Mouse (Mus musculus): ENCODE measurements around the gene Wdpcp.

DNA sequence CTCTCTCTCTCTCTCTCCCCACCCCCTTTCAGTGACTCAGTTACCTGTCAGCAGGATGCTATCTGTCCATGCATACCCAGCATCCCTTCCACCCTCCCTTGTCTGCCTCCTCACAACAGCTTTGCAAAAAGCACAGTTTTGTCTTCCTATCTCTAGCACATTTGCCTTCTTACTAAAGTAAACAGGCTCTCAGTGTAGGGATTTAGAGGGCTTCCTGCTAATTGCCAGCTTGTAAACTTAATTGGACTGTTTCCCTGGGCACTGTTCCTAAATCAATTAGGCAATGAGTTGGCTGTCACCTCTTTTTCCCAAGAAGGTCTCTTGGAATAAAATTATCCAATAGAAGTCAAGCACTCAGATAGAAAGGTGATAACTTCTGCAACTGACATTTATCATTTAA is 141.5 kb downstream of the Wdpcp start:
- TF ChIP-seq MAX (IDR thresholded peaks at IDR 0.05), result no peak
- TF ChIP-seq CTCF (IDR thresholded peaks at IDR 0.05; ENCODE audit: control insufficient read depth, insufficient read depth, insufficient read length), result no peak
- no peak for TF ChIP-seq MYOD1 (IDR thresholded peaks at IDR 0.05; ENCODE audit: control insufficient read depth, insufficient read length, low read depth)
- no peak for TF ChIP-seq USF1 (IDR thresholded peaks at IDR 0.05; ENCODE audit: low read depth)
- TF ChIP-seq MYOG (IDR thresholded peaks at IDR 0.05; ENCODE audit: control insufficient read depth, extremely low read depth, insufficient read length), result no peak
- no peak for TF ChIP-seq CEBPB (IDR thresholded peaks at IDR 0.05; ENCODE audit: low read depth)
- TF ChIP-seq FOSL1 (IDR thresholded peaks at IDR 0.05; ENCODE audit: insufficient read depth, low read length, poor library complexity, severe bottlenecking), result no peak
